Mouse (Mus musculus) olfactory bulb, adult 2 months (tissue): ENCODE results near the gene Prkg1.

Source experiments
- CTCF ChIP-seq: fragments of 200-500 bp; IDR thresholded peaks from 2 replicates; pipeline ENCODE4 v1.5.1; 2012; ENCODE audit warnings: low read depth, mild to moderate bottlenecking, low read length, moderate library complexity; ENCODE audit not compliant: insufficient read depth
- POLR2A ChIP-seq: fragments of 200-500 bp; IDR thresholded peaks from 2 replicates; pipeline ENCODE4 v1.6.1; 2012; ENCODE audit warnings: mild to moderate bottlenecking, low read depth, low read length, moderate library complexity; ENCODE audit not compliant: insufficient read depth

DNA sequence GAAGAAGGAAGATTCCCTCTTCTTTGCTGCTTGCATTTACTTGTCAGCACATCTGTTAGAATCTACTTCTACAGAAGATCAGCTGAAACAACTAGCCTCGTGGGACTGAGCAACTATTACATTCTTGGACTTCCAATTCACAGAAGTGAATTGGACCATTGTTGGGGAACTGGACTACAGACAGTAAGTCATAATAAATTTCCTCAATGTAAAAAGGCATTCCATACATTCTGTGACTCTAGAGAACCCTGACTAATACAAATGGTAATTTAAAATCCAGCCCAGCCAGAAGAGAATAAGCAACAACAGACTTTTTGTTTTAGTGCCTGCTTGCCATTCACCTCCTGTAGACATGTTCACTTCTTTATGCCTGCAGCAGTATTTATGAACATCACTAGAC is 996.5 kb downstream of the Prkg1 start:
- TF ChIP-seq CTCF (no peak), POLR2A (no peak)
